Mouse (Mus musculus): ENCODE measurements around the gene Scap. TPM values are rescaled to one million over a fixed set of nuclear protein-coding genes. Genes with fewer than 3 reads are reported as not detected.
"Not testable (repeated sequence)": the region's sequence is repeated elsewhere in the genome, so short reads cannot be mapped to it uniquely, and the experiment has no call there.

Gene Scap
- total RNA-seq, 2 experiments from 2014 or later, result 24.1 to 26.1 TPM

DNA sequence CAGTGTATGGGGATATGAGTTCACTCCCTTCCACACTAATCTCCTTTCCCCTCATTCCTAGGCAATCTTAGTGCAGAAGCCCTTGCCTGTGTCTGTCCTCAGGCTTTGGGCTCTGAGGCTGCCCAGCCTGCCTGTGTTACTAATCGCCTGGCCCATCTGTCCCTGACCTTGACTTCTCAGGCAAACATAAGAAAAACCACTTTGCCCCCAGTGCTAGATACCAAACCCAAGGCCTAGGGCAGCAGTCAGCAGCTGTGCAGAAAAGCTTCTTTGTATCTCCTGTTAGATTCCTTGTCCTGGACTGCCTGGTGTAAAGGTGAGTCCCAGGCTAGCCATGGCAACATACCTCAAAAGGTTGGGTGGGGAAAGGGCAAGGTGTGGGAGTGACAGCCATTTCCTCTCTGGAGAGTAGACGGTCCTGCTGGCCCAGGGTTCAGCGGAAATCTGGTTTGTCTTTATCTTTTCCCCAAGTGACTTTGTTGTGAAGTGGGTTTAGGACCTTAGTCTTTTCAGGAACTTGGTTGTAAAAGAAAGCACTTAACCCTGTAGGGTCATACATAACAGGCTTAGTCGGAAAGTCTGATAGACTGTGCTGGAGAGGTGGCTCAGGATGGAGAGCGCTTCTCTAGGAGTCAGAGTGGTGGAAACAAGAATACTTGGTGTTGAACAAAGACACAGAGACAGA lies 4.0 kb upstream of the Scap start:
- no peak for DNase-seq
- intact Hi-C loops (cut with DNase I; ENCODE audit: low total_unique reads), result no loop called here

DNA sequence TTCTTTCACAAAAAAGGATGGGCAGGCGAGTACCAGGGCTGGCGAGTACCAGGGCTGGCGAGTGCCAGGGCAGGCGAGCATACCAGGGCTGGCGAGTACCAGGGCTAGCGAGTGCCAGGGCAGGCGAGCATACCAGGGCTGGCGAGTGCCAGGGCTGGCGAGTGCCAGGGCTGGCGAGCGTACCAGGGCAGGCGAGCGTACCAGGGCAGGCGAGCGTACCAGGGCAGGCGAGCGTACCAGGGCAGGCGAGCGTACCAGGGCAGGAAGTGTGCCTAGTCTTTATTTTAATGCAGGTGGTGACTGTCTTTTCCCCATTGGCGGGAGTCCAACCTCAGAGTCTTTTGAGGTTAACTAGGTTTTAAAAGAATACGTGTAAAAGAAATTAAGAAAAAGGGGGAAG lies 3.4 kb upstream of the Scap start:
- intact Hi-C loops (cut with DNase I; ENCODE audit: low total_unique reads), result no loop called here
- DNase-seq, result peak; percentile 39

DNA sequence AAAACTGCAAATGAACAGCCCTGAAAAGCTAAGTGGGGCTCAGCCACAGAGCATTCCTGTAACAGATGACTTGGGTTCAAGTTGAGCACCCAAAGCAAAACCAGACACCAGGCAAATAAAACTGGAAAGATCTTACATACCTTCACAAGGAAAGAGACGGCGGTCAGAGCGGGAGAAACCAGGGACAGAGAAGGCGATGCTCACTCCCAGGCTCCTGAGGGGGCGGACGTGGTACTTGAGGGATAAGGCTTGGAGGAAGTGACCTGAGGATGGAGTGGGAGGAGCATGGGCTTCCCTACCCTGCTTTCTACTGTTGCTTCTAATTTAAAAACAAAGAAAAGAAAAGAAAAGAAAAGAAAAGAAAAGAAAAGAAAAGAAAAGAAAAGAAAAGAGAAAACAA lies 2.7 kb upstream of the Scap start:
- intact Hi-C loops (cut with DNase I; ENCODE audit: low total_unique reads), result no loop called here
- no peak for DNase-seq

DNA sequence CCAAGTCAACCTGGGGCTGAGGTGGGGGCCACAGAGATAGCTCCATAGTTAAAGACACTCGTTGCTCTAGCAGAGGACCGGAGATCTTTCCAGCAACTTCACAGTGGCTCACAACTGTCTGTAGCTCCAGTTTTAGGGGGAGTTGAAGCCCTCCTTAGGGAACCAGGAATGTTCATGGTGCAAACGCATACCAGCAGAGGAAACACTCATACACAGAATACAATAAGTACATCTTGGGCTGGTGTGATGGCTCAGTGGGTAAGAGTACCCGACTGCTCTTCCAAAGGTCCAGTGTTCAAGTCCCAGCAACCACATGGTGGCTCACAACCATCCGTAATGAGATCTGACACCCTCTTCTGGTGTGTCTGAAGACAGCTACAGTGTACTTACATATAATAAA lies 2.2 kb upstream of the Scap start:
- DNase-seq; intact Hi-C loops (cut with DNase I; ENCODE audit: low total_unique reads): not testable (repeated sequence)

DNA sequence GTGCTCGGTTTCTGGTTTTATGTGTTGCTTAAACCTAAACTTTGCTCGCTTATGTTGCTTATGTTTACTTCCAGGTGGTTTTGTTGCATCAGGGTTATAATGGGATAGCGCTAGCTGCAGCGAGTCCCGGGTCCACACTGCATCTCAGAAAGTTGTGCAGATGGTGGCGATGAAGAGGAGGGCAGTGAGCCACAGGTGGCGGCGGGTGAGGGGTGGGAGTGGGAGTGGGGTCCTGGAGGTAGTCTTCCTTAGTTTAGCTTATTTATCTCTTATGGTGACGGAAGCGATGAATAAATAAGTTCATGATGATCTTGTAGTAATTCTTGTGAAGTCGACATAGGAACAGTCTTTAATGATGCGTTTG lies 790 bp downstream of the Scap start:
- intact Hi-C loops (cut with DNase I; ENCODE audit: low total_unique reads), result no loop called here
- no peak for DNase-seq

DNA sequence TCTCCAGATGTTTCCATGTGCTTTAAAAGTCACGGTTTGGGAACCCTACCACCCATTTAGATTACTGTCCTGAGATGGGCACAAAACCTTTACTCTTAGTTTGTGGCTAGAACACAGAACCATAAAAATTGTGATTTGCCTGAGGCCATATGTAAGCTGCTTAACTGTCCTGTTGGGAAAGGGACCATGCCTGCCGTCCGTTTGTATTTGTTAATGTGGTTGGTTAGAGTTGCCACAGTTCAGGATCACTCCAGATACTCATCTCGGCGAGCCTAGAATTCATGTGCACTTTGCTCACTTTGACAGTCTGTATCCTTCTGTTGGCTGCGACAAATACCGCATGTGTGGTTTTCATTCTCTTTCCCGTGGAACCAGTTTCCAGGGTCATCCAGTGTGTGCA lies 1.8 kb downstream of the Scap start:
- intact Hi-C loops (cut with DNase I; ENCODE audit: low total_unique reads), result no loop called here
- DNase-seq, result no peak

DNA sequence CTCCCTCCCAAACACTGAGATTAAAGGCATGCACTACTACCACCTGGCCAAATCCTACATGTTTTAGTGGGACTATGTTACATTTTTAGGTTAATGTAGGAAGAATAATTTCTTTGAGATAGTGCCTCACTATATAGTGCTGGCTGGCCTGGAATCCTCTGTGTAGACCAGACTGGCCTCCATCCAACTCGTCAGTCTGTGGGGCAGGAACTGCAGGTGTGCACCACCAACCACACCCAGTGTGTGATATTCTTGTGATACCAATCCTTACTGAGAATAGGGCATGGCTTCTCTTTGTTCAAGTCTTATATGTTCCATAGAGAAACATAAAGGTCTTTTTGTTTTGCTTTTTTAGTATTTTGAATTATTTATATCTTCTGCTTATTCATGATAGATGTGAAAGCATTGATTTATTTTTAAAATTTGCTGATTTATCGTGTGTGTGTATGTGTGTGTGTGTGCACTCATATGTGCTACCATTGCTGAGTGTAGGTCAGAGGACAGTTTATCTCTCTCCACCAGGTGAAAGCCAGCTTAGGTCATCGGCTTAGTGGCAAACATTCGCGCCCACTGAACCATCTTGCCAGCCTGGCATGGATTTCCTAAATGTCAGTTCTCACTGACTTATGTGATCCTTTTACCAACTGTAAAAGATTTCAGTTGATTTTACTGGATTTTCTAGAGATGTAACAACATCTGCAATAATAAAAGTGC lies 7.1 kb downstream of the Scap start:
- intact Hi-C loops (cut with DNase I; ENCODE audit: low total_unique reads), result no loop called here
- DNase-seq, result no peak

DNA sequence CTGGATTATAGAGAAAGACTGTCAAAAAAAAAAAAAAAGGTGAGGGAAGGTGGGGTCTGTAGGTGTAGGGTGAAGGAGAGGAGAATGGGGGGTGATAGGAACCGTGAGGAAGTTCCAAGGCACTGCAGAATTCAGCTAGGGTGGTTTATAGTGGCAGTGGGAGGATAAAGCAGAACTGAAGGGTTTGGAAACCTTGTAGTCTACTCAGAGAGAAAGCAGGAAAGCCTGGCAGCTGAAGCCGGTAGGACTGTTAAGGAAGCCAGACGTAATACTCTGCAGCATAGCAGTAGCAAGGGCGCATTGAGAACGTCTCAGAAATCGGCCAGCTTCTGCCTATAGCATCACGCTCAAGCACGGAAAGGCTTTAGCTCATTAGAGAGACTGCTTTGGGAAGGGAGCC lies 8.9 kb downstream of the Scap start:
- DNase-seq, result no peak
- intact Hi-C loops (cut with DNase I; ENCODE audit: low total_unique reads), result no loop called here

DNA sequence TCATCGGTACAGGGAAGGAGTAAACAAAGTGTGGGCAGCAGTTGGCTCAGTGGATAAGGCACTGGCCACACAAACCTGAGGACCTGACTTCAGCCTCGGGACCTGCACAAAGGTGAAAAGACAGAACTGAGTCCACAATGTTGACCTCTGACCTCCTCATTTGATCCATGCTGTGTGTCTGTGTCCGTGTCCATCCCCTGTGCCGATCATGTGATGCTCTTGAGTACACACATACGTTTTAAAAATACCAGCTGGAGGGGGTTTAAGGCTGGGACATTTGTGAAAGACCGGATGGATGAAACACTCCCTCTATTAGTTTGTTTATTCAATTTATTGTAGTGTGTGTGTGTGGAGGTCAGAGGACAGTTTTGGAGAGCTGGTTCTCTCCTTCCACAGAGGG lies 10.7 kb downstream of the Scap start:
- intact Hi-C loops (cut with DNase I; ENCODE audit: low total_unique reads), result no loop called here
- DNase-seq, result no peak

DNA sequence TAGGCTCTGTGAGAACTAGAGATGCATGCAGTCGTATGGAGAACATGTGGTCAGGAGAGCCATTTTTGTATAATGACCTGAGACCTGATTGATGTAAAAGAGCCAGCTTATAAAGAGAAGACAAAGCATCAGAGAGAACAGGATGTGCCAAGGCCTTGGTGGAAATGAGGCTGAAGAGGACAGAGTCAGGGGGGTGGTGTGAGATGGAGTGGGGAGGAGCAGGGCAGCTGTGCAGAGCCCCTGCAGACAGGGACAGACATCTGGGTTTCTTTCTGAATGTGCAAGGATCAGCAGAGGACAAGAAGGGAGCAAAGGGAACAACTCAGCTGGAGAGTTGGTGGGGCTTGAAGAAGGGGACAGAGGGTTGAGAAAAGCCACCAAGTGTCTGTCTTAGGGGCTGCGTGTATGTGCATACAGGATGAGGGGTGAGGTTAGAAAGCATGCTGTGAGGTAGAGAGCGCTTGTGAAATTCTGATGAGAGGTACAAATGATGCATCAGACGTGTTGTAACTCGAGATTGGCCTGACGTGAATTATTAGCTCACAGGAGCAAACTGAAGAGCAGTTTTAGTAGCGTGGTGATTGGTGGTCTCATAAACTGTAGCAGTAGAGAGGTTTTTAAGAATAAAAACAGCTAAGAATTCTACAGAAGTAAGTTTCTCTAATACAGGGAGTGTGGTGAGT lies 12.1 kb downstream of the Scap start:
- intact Hi-C loops (cut with DNase I; ENCODE audit: low total_unique reads), result no loop called here
- DNase-seq, result no peak

DNA sequence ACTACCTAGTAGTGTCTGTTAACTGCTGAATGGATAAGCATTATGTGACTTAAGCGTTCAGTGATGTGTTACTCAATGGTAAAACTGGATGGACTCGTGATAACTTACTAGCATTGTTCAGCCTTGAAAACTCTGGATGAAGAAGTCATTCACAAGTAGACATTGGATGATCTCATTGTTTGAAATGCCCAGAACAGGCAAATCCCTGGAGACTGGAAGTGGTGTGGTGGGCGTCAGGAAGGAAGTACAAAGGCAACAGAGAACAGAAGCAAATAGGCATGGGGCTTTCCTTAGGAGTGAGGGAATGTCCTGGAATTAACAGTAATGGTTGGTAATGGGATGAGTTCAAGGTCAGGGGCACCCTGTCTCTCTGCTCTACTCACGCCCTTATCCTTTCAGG lies 15.8 kb downstream of the Scap start:
- DNase-seq, result no peak
- intact Hi-C loops (cut with DNase I; ENCODE audit: low total_unique reads), result no loop called here

DNA sequence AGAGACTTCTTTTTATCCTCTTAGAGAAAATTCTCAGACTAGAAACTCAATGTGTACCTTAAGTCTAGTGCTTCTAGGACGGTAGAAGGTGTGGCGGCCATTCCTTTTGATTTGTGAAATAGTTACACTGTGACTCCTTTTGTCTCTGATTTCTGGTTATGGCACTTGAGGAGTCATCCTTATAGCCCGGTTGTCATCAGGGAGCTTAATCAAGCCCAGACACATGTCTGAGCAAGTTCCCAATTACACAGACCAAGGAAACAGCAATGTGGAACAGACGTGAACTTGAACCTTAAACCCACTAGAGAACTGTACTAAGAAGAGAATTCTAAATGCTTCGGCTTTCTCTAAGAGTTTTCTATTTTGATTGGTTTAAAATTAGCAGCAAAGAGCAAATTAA lies 17.1 kb downstream of the Scap start:
- no peak for DNase-seq
- intact Hi-C loops (cut with DNase I; ENCODE audit: low total_unique reads), result no loop called here

DNA sequence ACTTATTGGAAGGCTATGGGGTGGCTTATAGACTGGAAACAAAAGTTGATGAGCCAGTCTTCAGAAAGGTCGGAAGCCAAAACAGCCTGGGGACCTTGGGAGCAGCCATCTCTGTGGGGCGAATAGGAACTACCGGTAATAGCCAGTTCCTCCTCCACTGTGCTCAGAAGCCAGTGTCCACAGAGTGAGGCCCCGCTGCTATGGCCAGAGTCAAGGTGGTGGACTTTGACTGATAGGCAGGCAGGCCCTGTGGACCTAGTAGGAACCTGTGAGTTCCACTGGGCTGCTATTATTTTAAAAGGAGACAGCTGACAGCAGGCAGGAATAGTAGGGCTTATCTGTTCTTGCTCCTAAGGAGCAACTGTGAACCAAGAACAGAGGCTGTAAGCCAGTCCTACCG lies 17.5 kb downstream of the Scap start:
- intact Hi-C loops (cut with DNase I; ENCODE audit: low total_unique reads), result no loop called here
- no peak for DNase-seq

DNA sequence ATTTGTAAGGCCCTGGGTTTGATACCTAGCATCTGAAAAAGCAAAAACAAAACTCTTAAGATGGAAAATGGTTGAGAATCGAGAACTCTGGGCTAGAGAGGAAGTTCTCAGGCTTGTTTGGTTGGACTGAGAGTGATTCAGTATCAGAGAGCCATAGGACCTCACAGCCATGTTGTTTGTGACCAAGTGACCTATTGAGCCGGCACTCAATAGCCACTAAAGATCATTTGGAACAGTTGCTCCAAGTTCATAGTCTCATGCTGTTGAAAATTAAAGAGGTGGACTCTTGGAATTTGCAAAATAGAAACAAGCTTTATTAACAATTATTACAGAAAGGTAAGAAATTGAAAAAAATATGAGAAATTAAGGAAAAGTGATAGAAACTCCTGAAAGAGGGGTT lies 18.3 kb downstream of the Scap start:
- intact Hi-C loops (cut with DNase I; ENCODE audit: low total_unique reads), result no loop called here
- no peak for DNase-seq

DNA sequence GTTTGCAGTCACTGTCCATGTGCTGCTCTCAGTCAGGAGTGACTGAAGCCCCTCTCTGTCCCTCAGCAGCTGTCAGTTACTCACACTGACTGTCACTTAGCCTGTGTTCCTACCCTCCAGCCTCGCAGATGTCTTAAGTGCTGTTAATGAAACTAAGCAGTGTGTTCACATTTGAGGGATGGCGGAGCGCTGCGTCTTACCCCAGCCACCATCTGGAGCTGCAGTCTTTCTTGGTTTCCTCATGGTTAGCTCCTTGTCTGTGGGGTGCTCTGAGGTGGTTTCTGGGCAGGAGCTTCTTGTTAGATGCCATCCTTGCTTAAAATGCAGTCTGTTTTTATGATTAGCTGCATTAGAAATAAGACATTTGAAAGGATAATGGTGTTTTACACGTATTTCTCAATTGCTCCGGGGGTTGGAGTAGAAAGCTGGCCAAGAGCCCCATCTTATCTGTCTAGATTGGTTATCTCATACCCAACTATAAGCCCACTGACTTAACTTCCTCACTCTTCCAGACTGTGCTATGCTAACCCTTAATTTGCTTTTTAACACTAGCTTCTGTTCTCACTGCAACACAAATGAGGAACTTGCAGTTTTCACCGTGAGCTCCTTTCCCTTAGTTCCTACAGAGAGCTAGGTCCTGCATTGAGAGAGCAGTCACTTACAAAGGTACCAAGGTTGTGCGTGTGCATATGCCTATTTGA lies 19.0 kb downstream of the Scap start:
- intact Hi-C loops (cut with DNase I; ENCODE audit: low total_unique reads), result no loop called here
- no peak for DNase-seq

DNA sequence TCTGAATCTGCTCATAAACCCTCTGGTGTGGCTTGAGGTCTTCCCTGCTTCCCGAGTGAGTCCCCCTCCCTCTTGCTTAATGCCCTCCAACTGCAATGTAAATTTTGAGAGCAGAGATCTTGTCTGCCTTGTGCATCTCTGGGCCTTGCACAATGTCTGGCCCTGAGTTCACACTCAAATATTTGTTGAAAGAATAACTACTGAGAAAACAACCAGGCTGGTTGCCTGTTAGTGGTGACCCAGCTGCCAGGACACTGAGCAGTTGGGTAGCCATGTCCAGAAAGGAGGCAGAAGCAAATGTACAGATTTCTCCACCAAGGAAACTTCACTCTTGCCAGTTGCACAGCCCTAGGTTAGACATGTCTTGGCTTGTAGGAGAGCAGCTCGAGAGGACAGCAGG lies 25.3 kb downstream of the Scap start:
- intact Hi-C loops (cut with DNase I; ENCODE audit: low total_unique reads), result no loop called here
- DNase-seq, result no peak

DNA sequence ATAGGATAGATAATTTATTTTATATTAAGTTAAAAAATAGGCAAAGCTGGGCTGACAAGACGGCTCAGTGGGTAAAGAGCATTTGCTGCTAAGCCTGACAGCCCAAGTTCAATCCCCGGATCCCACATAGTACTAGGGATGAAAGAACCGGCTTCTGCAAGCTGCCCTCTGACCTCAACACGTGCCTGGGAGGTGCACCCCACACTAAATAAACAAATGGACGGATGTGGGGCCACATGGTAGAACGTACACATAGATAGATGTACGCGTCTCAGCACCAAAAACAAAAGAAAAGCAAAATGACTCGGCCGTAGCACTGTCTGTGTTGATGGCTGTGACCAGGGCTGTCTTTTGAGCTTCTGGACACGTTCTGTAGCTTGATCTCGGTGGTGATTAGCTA lies 28.2 kb downstream of the Scap start:
- intact Hi-C loops (cut with DNase I; ENCODE audit: low total_unique reads), result no loop called here
- no peak for DNase-seq

DNA sequence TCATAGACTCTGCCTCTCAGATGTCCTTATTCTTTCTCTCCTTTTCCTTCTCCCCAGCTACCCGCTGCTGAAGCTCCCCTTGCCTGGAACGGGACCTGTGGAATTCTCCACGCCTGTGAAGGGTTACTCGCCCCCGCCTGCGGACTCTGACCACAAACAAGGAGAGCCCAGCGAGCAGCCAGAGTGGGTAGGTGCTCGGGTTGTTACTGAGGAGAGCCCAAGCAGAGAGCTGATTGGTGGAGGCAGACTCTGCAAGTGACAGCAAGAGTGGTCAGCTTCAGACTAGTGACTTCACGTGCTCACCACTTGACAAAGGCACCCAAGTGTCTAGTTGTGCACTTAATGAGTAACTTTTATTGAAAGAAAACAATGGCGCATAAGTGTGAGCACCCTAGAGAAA lies 29.2 kb downstream of the Scap start:
- DNase-seq, result no peak
- intact Hi-C loops (cut with DNase I; ENCODE audit: low total_unique reads), result no loop called here

DNA sequence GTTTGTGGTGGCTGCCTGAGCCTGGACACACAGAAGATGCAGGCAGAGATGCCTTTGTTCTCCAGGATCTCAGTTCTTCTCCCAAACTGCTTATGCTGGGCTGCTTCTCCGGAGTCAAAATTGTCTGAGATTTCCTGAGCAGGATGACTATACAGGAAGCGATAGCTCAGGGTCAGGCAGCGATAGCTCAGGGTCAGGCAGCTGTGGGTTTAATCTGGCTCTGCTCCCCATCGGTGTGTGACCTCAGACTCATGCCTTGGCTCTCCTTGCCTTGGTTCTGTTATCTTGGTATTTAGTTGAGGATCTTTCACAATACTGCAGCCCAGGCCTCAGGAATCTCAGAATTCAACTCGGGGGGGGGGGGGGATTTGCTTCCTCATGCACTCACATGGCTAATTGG lies 33.7 kb downstream of the Scap start:
- no peak for DNase-seq
- intact Hi-C loops (cut with DNase I; ENCODE audit: low total_unique reads), result no loop called here

DNA sequence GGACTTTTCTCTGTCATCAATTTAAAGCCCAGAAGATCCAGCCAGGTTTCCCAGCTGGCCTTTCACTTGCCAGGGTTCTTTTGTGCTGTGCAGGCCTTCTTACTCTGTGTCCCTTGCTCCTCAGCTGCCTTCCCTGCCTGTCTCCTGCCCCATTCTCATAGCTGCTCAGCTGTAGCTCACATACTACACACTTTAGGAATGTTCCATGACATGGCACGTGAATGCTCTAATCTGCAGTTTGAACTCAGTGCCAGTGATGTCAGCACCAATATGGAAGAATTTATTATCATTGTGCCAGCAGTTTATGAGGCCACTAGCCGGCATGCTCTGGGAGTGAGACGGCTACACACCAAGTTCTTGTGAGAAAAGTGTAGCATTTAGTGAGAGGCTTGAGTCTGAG lies 36.8 kb downstream of the Scap start:
- DNase-seq, result no peak
- intact Hi-C loops (cut with DNase I; ENCODE audit: low total_unique reads), result no loop called here

DNA sequence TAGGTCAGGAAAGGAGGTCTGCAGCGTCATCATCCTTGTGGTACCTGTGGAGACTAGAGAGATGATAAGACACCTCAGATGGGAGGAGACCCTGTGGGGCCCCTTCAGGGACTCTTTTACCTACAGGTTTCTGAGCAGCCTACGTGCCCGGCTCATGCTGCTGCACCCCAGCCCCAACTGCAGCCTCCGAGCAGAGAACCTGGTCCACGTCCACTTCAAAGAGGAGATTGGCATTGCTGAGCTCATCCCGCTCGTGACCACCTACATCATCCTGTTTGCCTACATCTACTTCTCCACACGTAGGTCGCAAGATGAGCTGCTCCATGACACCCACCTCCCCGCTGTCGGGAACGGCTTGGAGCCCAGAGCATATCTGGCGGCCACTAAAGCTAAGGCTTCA lies 40.8 kb downstream of the Scap start:
- intact Hi-C loops (cut with DNase I; ENCODE audit: low total_unique reads), result no loop called here

More for the DNA sequence above, 40.8 kb downstream of the Scap start:
- no peak for DNase-seq
